Mouse (Mus musculus) hindbrain, embryonic 10.5 days (tissue): ENCODE results near the gene Psma1. TPM values are rescaled to one million over a fixed set of nuclear protein-coding genes. Genes with fewer than 3 reads are reported as not detected.

Source experiments
- DNase-seq: peaks from one replicate; pipeline ENCODE4 v3.0.0-alpha.2; 2017; ENCODE audit warnings: low spot score
- H3K27ac ChIP-seq: fragments of 300-500 bp; sonication (generic); 2 replicates; pipeline ENCODE4 v1.5.1; 2016; ENCODE audit warnings: mild to moderate bottlenecking, moderate library complexity
- H3K27me3 ChIP-seq: fragments of 300-500 bp; sonication (generic); 2 replicates; pipeline ENCODE4 v1.6.1; 2016; ENCODE audit warnings: mild to moderate bottlenecking; ENCODE audit not compliant: poor library complexity, insufficient read depth, severe bottlenecking
- H3K36me3 ChIP-seq: fragments of 300-500 bp; sonication (generic); 2 replicates; pipeline ENCODE4 v1.6.1; 2016; ENCODE audit warnings: mild to moderate bottlenecking, moderate library complexity
- H3K4me1 ChIP-seq: fragments of 300-500 bp; sonication (generic); replicated peaks from 2 replicates; pipeline ENCODE4 v1.6.1; 2016; ENCODE audit warnings: mild to moderate bottlenecking
- H3K4me3 ChIP-seq: fragments of 300-500 bp; sonication (generic); 2 replicates; pipeline ENCODE4 v1.5.1; 2016; ENCODE audit warnings: mild to moderate bottlenecking, moderate library complexity
- H3K9me3 ChIP-seq: fragments of 300-500 bp; sonication (generic); 2 replicates; pipeline ENCODE4 v1.6.1; 2016; ENCODE audit warnings: mild to moderate bottlenecking, moderate library complexity
- WGBS: fragments of 180-500 bp; shearing (Covaris S2); methylation state at CpG from one replicate; pipeline ENCODE4 v1.1.7; 2016; 5-methylcytosine and 5-hydroxymethylcytosine counted together
- polyA plus RNA-seq: library from polyadenylated mRNA; unstranded; fragments of >200 nt; fragmentation: Nextera tagmentation; extraction: Ambion mirVana; gene quantifications from 2 replicates; pipeline ENCODE4 v1.2.1, GENCODE M21; 2016

Gene Psma1
- polyA plus RNA-seq, 1 experiment from 2014 or later: 481 TPM

DNA sequence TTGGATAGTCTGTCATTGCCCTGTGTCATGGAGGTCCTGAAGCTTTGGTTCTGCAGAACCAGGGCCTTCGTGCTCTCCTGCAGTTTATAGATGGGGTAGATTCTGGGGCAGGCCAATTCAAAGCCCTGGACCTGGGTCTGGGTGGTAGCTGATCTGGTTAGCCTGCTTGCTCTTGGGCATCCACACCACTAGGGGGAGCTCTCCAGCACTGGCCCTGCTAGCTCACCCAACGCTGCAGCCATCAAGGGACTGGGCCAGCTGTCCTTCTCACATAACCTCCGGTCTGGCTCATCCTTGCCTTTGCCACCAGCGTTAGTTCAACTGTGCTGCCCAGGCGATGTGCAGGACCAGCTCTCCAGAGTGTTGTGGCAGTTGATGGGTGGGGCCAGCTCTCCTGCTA lies 18.8 kb upstream of the Psma1 start:
- no peak for DNase-seq
- H3K27ac ChIP-seq: no peak overlapping the region
- WGBS: 87% methylated on average over 5 of the region's 5 CpGs
- no peaks in the 10 kb centered on the region for H3K36me3 ChIP-seq
- H3K27me3 ChIP-seq: peaks cover 33% of the 10 kb centered on the region
- no peak overlapping the region for H3K4me3 ChIP-seq
- no peaks in the 10 kb centered on the region for H3K9me3 ChIP-seq
- H3K4me1 ChIP-seq: peaks cover 30% of the 10 kb centered on the region

- DNase-seq: no peak
- Histone ChIP-seq H3K4me3 (no peak overlapping the region), H3K36me3 (no peaks in the 10 kb centered on the region), H3K27ac (no peak overlapping the region), H3K9me3 (no peaks in the 10 kb centered on the region), H3K4me1 (peaks cover 30% of the 10 kb centered on the region), H3K27me3 (peaks cover 33% of the 10 kb centered on the region)
- 81% methylated on average over 5 of the region's 5 CpGs for WGBS
Observed at GRCm38 (mm10) chr7:114293903-114294302, 18.0 kb upstream of the Psma1 start.

DNA sequence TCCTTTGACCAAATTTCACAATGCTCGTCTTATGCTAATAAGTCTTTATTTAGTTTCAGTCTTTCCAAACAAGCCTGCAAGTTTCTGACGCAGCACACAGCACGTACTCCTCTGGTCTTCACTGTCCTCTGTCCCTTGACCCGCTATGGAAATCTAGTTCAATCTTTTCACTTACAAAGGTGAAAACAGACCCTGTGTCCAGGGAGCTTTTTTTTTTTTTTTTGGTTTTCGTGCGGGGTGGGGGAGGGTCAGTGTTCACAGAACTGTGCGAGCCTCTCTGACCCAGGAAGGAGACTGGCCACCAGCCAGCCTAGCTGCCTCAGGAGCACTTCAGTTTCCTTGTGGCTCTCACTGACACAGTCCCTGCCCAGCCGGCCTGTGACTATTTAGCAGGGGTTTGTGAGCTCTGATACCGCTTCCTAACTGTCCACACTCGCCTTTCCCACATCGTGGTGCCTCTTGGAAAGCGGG lies 16.6 kb upstream of the Psma1 start:
- peaks cover 33% of the 10 kb centered on the region for H3K27me3 ChIP-seq
- H3K36me3 ChIP-seq: no peaks in the 10 kb centered on the region
- no peaks in the 10 kb centered on the region for H3K9me3 ChIP-seq
- peaks cover 30% of the 10 kb centered on the region for H3K4me1 ChIP-seq
- WGBS: 7% methylated on average over 12 of the region's 12 CpGs
- DNase-seq: peak; percentile 33
- peak overlapping the region; percentile 30; the same call in 1 of the 2 replicates for H3K27ac ChIP-seq
- H3K4me3 ChIP-seq: peak overlapping the region; percentile 26

- Histone ChIP-seq H3K27ac (peak overlapping the region; percentile 66), H3K27me3 (peaks cover 33% of the 10 kb centered on the region), H3K36me3 (no peaks in the 10 kb centered on the region), H3K4me1 (peaks cover 30% of the 10 kb centered on the region), H3K4me3 (0 out of 2 replicates have a peak overlapping the region, but pooled peaks have one; percentile 11), H3K9me3 (no peaks in the 10 kb centered on the region)
- peak; percentile 60 for DNase-seq
- WGBS: 22% methylated on average over 15 of the region's 15 CpGs
Observed at GRCm38 (mm10) chr7:114291461-114292335, 15.8 kb upstream of the Psma1 start.

DNA sequence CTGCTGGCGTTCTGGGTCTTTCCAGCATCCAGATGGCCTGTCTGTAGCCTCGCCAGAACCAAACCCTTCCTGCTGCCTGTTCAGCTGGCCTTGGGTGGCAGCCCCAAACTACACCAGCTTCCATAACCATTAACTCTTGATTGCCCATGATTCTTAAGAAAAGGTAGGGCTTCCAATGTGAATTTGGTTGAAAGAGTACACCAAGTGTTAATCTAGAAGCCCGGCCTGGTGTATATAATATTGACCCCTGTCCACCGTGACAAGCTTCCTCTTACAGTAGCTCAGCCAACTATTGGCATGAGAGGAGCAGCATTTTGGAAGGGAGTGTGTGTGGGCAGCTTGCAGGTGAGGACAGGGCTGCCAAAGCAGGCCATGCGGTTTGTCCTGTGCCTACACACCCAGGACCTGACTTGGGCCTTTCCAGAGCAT lies 14.2 kb upstream of the Psma1 start:
- H3K36me3 ChIP-seq: no peaks in the 10 kb centered on the region
- no peak overlapping the region for H3K27ac ChIP-seq
- H3K4me3 ChIP-seq: no peak overlapping the region
- WGBS: 58% methylated on average over 5 of the region's 5 CpGs
- no peak for DNase-seq
- H3K27me3 ChIP-seq: peaks cover 33% of the 10 kb centered on the region
- no peaks in the 10 kb centered on the region for H3K9me3 ChIP-seq
- H3K4me1 ChIP-seq: peaks cover 30% of the 10 kb centered on the region

- H3K9me3 ChIP-seq: no peaks in the 10 kb centered on the region
- H3K27me3 ChIP-seq: no peaks in the 10 kb centered on the region
- WGBS: 92% methylated on average over 14 of the region's 14 CpGs
- no peak overlapping the region for H3K27ac ChIP-seq
- no peaks in the 10 kb centered on the region for H3K36me3 ChIP-seq
- no peaks in the 10 kb centered on the region for H3K4me1 ChIP-seq
- H3K4me3 ChIP-seq: no peak overlapping the region
- DNase-seq: no peak
Observed at GRCm38 (mm10) chr7:114284296-114284910, 8.5 kb upstream of the Psma1 start.

GRCm38 (mm10) chr7:114283006-114283405 lies 7.1 kb upstream of the Psma1 start:
- Histone ChIP-seq H3K9me3 (no peaks in the 10 kb centered on the region), H3K4me3 (no peak overlapping the region), H3K27me3 (no peaks in the 10 kb centered on the region), H3K36me3 (no peaks in the 10 kb centered on the region), H3K27ac (no peak overlapping the region), H3K4me1 (no peaks in the 10 kb centered on the region)
- DNase-seq: no peak
- 77% methylated on average over 9 of the region's 9 CpGs for WGBS

DNA sequence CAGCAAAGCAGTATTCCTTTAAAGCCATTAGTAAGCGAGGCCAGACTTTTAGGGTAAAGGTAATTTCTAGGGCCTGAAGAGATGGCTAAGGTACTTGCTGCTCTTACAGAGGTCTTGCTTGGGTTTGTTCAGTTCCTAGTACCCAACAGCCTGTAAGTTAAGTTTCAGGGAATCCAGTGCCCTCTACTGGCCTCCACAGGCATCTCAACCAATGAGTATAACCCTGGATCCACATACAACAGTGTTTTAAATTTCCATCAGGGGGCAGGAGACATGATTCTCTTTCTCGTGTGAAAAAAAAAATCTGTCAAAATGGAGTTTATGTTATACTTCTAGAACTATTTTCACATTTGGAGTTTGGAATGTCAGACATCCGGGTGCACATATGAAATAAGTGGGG lies 5.8 kb upstream of the Psma1 start:
- peak; percentile 41 for DNase-seq
- no peaks in the 10 kb centered on the region for H3K9me3 ChIP-seq
- no peaks in the 10 kb centered on the region for H3K36me3 ChIP-seq
- no peaks in the 10 kb centered on the region for H3K27me3 ChIP-seq
- no peaks in the 10 kb centered on the region for H3K4me1 ChIP-seq
- WGBS: 54% methylated on average over 3 of the region's 3 CpGs
- no peak overlapping the region for H3K4me3 ChIP-seq
- no peak overlapping the region for H3K27ac ChIP-seq

GRCm38 (mm10) chr7:114275372-114276004 lies 430 bp downstream of the Psma1 start:
- no peak for DNase-seq

DNA sequence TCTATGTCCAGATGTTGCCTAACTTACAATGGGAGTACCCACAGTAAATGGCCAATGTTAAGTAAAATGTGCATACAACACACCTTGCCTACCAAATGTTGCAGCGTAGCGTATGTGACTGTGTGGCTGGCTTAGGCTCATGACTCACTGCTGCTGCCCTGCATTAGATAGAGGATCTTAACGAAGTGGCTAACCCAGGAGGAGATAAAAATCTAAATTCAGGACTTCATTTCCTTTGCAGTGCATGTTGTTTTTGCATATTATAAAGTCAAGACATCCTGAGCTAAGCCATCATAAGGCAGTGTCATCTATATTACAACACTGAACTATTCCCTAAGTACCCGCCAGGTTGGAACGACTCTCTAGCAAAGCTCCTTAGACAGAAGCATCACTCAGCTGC lies 7.5 kb downstream of the Psma1 start:
- H3K36me3 ChIP-seq: peaks cover 98% of the 10 kb centered on the region
- H3K27ac ChIP-seq: no peak overlapping the region
- WGBS: 97% methylated on average over 5 of the region's 5 CpGs

More at GRCm38 (mm10) chr7:114275372-114276004, 430 bp downstream of the Psma1 start:
- no peaks in the 10 kb centered on the region for H3K27me3 ChIP-seq
- H3K27ac ChIP-seq: peak overlapping the region; percentile 92
- H3K9me3 ChIP-seq: no peaks in the 10 kb centered on the region
- 2% methylated on average over 24 of the region's 24 CpGs for WGBS
- H3K4me3 ChIP-seq: peak overlapping the region; percentile 96
- peaks cover 11% of the 10 kb centered on the region for H3K4me1 ChIP-seq
- H3K36me3 ChIP-seq: peaks cover 40% of the 10 kb centered on the region

DNA sequence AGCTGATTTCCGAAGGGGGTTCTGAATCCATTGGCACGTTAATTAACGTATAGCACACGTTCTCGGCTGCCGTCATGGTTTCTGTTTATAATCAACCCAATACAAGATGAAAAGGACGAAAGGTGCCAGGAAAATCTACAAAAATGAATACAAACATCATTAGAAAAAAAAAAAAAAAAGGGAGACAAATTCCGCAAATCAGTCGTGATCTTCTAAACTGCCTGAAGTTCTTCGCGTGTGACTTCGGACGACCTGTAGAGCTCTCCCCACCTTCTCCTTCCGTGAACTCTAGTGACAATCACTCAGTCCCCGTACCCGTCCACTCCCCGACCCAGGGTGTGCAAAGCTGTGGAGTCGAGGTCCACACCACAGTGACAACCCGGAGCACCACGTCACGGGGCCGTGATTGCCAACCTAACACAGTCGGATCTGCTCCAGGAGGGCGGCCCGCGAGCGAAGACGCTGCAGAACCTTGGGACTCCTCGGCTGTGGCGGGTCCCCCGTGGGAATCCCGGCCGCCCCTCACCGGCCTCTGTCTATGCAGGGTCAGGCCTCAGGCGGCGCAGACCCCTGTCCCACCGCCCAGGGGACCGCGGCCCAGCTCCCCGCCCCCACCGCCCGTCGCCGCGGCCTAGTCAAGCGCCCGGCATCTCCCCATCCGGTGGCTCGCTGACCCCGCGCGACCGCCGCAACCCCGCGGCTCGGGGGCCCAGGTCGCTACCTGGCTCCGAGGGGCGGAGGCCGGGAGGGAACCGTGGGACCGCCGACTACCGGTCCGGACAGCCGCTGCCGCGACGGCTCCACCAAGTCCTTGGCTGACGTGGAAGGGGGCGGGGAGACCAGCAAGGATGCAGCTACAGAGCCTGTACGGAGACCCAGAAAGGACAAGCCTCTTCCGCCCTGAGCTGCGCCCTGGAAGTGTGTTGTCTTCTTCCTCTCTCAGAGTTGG lies 21.8 kb downstream of the Psma1 start, which contains the start of gene Copb1:
Copb1 (minus strand) TSS at position 827 of the 949 bp plus-strand sequence.
- H3K36me3 ChIP-seq: peaks cover 36% of the 10 kb centered on the region
- peak within 1 kb of the TSS; percentile 97 for H3K27ac ChIP-seq
- peak within 1 kb of the TSS; percentile 84 for H3K4me3 ChIP-seq
- 4% methylated on average over 75 of the region's 75 CpGs for WGBS
- H3K27me3 ChIP-seq: no peaks in the 10 kb centered on the region
- peaks cover 4% of the 10 kb centered on the region; the same call in 1 of the 2 replicates for H3K4me1 ChIP-seq
- peak; percentile 88 for DNase-seq
- H3K9me3 ChIP-seq: peaks cover 7% of the 10 kb centered on the region; the same call in 1 of the 2 replicates

More for the DNA sequence above, 7.5 kb downstream of the Psma1 start:
- Histone ChIP-seq H3K9me3 (peaks cover 8% of the 10 kb centered on the region), H3K27me3 (no peaks in the 10 kb centered on the region), H3K4me1 (no peaks in the 10 kb centered on the region), H3K4me3 (no peak overlapping the region)
- DNase-seq: no peak

DNA sequence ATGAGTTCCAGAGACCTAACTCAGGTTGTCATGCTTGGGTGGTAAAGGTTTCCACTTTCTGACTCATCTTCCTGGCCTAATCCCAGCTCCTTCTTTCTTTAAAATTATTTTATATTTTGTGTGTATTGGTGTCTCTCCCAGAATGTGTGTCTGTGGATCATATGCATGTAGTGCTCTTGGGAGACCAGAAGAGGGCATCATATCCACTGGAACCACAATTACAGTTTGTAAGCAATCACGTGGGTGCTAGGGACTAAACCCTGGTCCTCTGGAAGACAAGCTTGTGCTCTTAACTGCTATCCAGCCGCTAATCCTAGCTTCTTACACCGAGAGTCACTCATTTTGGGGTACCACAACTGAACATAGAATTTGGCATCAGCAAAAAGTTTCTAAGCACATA lies 24.2 kb downstream of the Psma1 start:
- peaks cover 56% of the 10 kb centered on the region for H3K36me3 ChIP-seq
- no peak overlapping the region for H3K4me3 ChIP-seq
- WGBS: 93% methylated on average over 3 of the region's 3 CpGs
- peaks cover 4% of the 10 kb centered on the region; the same call in 1 of the 2 replicates for H3K4me1 ChIP-seq
- H3K27me3 ChIP-seq: no peaks in the 10 kb centered on the region
- peaks cover 7% of the 10 kb centered on the region; the same call in 1 of the 2 replicates for H3K9me3 ChIP-seq
- no peak for DNase-seq
- H3K27ac ChIP-seq: no peak overlapping the region
